Mouse (Mus musculus) fat pad, adult 2 months (tissue): ENCODE measurements around the gene Heg1.

ENCODE experiments used
- DNase-seq: peaks from one replicate; pipeline ENCODE4 v3.0.0-alpha.2; 2011; ENCODE audit warnings: low read depth, low spot score; ENCODE audit errors: extremely low read depth

The Heg1 gene

DNA sequence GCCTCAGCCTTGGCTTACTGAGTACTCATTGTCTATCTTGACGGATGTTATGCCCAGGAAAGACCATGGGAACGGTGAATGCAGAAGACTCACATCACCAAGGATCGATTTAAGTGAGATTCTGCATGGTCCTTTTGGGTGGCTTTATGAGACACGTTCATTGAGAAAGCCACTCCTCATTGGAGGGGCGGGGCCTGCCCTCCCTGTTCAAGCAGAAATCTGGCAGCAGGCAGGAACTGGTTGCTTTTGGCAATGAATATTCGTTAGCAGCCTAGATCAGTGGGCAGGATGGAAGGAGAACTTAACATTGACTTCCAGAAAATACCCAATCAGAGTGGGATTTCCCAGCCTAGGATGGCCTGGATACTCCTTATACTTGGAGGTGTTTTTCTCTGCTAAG, 56.2 kb downstream of the Heg1 start:
- DNase-seq: no peak

DNA sequence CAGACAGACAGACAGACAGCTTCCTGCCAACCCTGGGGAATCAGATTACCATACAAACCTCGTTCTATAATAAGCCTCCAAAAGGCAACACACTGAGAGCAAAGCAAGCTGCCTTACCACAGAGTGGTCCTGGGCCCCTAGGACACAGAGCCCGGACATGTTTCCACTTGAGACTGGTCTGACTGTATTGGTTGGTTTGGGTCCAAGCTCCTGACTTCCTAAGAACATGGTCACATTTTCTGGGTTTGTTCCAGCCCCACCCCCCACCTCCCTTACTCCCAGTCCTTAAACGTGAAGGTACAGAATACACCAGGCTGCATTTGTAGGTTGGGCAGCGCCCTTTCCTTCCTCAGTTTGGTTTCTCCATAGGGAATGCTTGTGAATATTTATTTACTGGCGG, 57.6 kb downstream of the Heg1 start:
- no peak for DNase-seq

GRCm38 (mm10) chr16:33742233-33742632, 58.1 kb downstream of the Heg1 start:
- DNase-seq: no peak

- DNase-seq: no peak
Measured at GRCm38 (mm10) chr16:33744622-33745419, 60.7 kb downstream of the Heg1 start.

DNA sequence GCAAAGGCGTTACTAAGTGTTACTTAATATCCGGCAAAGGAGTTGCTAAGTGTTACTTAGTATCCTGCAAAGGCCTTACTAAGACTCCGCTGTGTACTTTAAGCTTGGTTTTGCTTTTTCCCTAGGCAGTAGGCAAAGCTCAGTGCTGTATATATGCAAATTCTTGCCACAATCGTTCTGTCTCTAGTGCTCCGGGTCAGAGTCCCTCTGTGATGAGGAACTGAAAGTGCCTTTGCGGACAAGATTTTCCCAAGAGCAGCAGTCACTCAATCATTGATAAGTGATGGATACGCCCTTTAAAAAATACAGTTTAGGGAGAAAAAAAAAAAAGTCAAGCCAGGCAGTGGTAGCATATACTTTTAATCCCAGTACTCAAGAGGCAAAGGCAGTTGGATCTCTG, 61.3 kb downstream of the Heg1 start:
- DNase-seq: no peak

- no peak for DNase-seq
Measured at GRCm38 (mm10) chr16:33746074-33746676, 62.0 kb downstream of the Heg1 start.

DNA sequence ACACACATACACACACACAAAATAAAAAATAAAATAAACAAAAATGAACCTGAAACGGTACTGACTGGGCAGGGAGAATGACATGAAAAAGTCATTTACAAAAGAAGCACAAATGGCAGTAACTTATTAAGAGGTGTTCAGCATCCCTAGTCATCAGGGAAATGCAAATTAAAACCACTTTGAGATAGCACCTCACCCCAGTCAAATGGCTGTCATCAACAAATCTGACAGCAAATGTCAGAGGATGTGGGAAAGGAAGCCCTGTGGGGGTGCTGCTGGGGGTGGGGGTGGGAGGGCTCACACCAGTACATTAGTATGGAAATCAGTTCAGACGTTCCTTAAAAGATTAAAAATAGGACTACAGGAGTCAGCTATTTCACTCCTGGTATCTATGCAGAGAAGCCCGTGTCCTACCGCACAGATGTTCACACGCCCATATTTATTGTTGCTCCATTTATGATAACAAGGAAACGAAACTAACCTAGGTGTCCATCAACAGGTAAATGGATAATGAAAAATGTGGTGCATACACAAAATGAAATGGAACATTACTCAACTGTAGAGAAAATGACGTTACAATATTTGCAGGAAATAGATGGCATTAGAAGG, 63.3 kb downstream of the Heg1 start:
- no peak for DNase-seq

- no peak for DNase-seq
Measured at GRCm38 (mm10) chr16:33747994-33748393, 63.8 kb downstream of the Heg1 start.

DNA sequence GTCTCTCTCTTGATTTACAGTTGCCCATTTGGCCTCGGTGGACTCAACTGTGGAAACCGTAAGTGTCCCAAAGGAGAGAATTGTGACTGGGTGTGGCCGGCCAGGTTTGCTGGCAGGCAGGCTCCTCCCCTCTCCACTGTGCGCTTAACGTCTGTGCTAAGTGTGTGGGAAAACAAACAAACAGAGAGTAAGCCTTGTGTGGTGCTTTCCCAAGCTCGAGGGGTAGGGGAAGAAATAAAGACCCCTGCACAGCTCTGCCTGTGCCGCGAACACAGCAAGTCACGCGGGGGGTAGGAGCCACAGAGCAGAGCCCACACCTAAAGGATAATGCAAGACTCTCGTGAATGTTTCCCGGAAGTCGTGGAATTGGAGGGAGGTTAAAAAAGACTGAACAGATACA, 67.0 kb downstream of the Heg1 start:
- no peak for DNase-seq

- DNase-seq: no peak
Measured at GRCm38 (mm10) chr16:33751590-33751989, 67.4 kb downstream of the Heg1 start.

DNA sequence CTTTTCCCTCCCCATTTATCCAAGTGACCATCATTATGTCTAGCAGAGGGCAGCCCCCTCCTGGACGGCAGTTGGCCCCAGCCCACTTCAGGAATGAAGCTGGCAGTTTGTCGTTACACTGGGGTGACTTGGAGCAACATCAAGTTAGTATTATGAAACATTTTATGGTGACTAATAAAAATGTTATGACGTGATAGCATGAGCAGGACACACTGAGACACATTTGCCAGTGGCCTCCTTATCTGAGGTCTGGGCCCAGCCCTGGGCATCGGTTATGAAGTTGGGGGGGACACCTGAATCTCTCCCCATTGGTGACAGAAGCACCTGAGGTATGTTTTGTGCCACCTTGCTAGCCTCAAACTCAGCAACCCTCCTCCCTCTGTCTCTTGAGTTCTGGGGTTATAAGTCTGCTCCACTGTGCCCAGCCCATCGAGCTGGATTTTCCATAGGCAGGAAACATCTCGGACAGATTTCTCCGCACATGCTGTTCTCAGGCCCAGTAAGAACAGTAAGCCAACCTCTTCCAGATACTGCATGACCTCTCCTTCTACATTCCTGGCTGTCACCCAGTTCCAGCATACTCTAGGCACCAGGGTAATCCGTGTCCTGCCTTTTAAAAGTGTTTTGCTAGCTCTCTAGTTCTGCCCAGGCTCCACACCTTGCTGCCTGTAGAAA, 68.9 kb downstream of the Heg1 start:
- no peak for DNase-seq

- no peak for DNase-seq
Measured at GRCm38 (mm10) chr16:33755293-33755692, 71.1 kb downstream of the Heg1 start.

GRCm38 (mm10) chr16:33755961-33756360, 71.8 kb downstream of the Heg1 start:
- DNase-seq: no peak

DNA sequence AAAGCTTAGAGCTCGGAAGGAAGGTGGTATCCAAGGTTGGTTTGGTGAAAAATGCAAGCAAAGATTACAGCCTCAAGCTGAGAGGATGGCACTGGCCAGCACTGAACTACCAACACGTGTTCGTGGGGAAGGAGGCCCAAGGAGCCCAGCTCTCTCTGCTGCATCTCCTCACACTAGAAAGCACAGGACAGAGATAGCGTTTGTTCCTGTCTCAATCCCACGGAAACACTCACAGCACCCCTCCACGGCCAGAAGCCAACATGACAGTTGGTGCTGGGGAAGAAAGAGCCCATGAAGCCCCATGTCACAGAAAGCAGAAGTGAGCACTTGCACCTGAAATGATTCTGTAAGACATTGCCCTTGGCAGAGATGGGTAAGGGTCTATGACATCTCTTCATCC, 72.2 kb downstream of the Heg1 start:
- DNase-seq: no peak

- DNase-seq: no peak
Measured at GRCm38 (mm10) chr16:33759207-33759606, 75.0 kb downstream of the Heg1 start.

- no peak for DNase-seq
Measured at GRCm38 (mm10) chr16:33760542-33760941, 76.4 kb downstream of the Heg1 start.

DNA sequence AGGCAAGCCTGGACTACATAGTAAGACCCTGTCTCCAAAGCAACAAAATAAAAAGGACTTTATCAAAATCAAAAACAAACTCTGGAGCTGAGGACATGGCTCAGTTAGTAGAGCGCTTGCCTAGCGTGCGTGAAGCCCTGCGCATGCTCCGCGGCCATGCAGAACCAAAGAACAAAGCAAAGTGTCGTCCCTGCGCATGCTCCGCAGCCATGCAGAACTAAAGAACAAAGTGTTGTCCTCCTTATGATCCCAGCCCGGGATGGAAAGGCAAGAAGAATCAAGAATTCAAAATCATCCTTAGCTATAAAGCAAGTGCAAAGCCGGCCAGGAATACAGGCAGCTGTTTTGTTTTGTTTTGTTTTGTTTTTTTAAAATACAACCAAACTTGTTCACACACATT, 76.8 kb downstream of the Heg1 start:
- no peak for DNase-seq

- no peak for DNase-seq
Measured at GRCm38 (mm10) chr16:33764501-33765193, 80.5 kb downstream of the Heg1 start.

- no peak for DNase-seq
Measured at GRCm38 (mm10) chr16:33765477-33765876, 81.3 kb downstream of the Heg1 start.

GRCm38 (mm10) chr16:33766309-33766708, 82.1 kb downstream of the Heg1 start:
- no peak for DNase-seq

DNA sequence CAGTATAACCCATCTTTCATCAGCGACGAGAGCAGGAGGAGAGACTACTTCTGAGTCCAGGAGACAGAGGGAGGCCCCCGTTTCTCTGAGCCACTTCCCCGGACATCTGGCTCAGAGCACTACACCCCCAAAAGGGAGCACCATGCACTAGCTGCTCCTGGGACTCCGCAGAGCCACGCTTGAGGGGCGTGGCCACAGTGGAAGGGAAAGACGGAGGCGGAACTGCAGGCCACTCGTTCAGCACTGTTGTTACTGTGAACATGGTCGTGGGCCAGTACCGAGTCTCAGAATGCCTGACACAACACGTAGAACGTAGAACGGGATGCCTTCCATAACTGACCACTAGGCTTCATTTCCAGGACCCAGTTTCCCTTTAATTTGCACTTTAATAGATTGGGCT, 82.6 kb downstream of the Heg1 start:
- no peak for DNase-seq
